In genomic region chr3:68825151-68825550, GRCm38 (mm10) we compare ENCODE assay signal across 14 mouse cellular contexts. TPM values are rescaled to one million over a fixed set of nuclear protein-coding genes. Genes with fewer than 3 reads are reported as not detected.
A peak's percentile ranks its signal among the peaks of the same experiment; 100 is the strongest.
DNase-seq lines count a peak whose midpoint lies in the region; ATAC-seq lines count a peak whose summit lies in the region.
"Had no signal": no experiment of that assay in that cellular context is flagged by ENCODE, and none has a peak within 500 bp of the region (broad histone marks: within the 10 kb centered on the region; RNA-seq: fewer than 3 reads in every experiment).

No protein-coding gene starts in this region.

- no peaks in the 10 kb centered on the region for H3K36me3 ChIP-seq in forebrain, embryonic 15.5 days
- H3K36me3 ChIP-seq in forebrain, embryonic 12.5 days (replicated peaks) = no peaks in the 10 kb centered on the region
- H3K36me3 ChIP-seq in forebrain, embryonic 16.5 days (ENCODE audit: control insufficient read depth, insufficient read depth) = no peaks in the 10 kb centered on the region
- H3K36me3 ChIP-seq: embryonic facial prominence, embryonic 10.5 days had no signal

- no peak; the same call in 1 of the 2 replicates for ATAC-seq in forebrain, embryonic 15.5 days (replicated peaks)
- ATAC-seq in forebrain, embryonic 12.5 days (ENCODE audit: low FRiP score) = no peak
- no peak; the same call in 1 of the 2 replicates for ATAC-seq in forebrain, embryonic 16.5 days

- no peaks in the 10 kb centered on the region for H3K9me3 ChIP-seq in forebrain, embryonic 15.5 days
- no peaks in the 10 kb centered on the region for H3K9me3 ChIP-seq in forebrain, embryonic 12.5 days
- no peaks in the 10 kb centered on the region for H3K9me3 ChIP-seq in forebrain, embryonic 16.5 days (ENCODE audit: control insufficient read depth, low read length)
- H3K9me3 ChIP-seq: embryonic facial prominence, embryonic 10.5 days had no signal

- no peak overlapping the region for H3K4me2 ChIP-seq in forebrain, embryonic 15.5 days (replicated peaks)
- H3K4me2 ChIP-seq in forebrain, embryonic 12.5 days = no peak overlapping the region
- H3K4me2 ChIP-seq in forebrain, embryonic 16.5 days (ENCODE audit: low read length) = no peak overlapping the region
- H3K4me2 ChIP-seq: lung, embryonic 14.5 days had no signal

- H3K27me3 ChIP-seq in forebrain, embryonic 15.5 days = no peaks in the 10 kb centered on the region
- no peaks in the 10 kb centered on the region for H3K27me3 ChIP-seq in forebrain, embryonic 12.5 days
- H3K27me3 ChIP-seq in forebrain, embryonic 16.5 days (replicated peaks; ENCODE audit: control insufficient read depth, insufficient read depth, low read length) = no peaks in the 10 kb centered on the region

- peak overlapping the region; percentile 49 for H3K27ac ChIP-seq in forebrain, embryonic 15.5 days (replicated peaks)
- H3K27ac ChIP-seq in forebrain, embryonic 12.5 days = no peak overlapping the region
- H3K27ac ChIP-seq in forebrain, embryonic 16.5 days (ENCODE audit: low read length) = peak overlapping the region; percentile 59
- H3K27ac ChIP-seq: embryonic facial prominence, embryonic 10.5 days; layer of hippocampus, adult 2 months had no signal

- H3K4me3 ChIP-seq in forebrain, embryonic 15.5 days = no peak overlapping the region
- H3K4me3 ChIP-seq in forebrain, embryonic 12.5 days (replicated peaks) = no peak overlapping the region
- H3K4me3 ChIP-seq in forebrain, embryonic 16.5 days (replicated peaks; ENCODE audit: low read length) = no peak overlapping the region
- H3K4me3 ChIP-seq: embryonic facial prominence, embryonic 10.5 days; layer of hippocampus, adult 2 months had no signal

- peaks cover 33% of the 10 kb centered on the region for H3K4me1 ChIP-seq in forebrain, embryonic 15.5 days
- H3K4me1 ChIP-seq in forebrain, embryonic 12.5 days = peaks cover 13% of the 10 kb centered on the region; the same call in 1 of the 2 replicates
- peaks cover 24% of the 10 kb centered on the region for H3K4me1 ChIP-seq in forebrain, embryonic 16.5 days (replicated peaks; ENCODE audit: control insufficient read depth, insufficient read depth, low read length)
- H3K4me1 ChIP-seq: embryonic facial prominence, embryonic 10.5 days had no signal

- peak; percentile 17 for DNase-seq in kidney, adult 18-20 months
- peak; percentile 6 to 12 for DNase-seq in kidney, postnatal 4 days
- no peak for DNase-seq in adrenal gland, postnatal 36 days
- no peak for DNase-seq in ovary, postnatal 10 days (ENCODE audit: low spot score)
- DNase-seq in right cerebral cortex, adult 2 months (ENCODE audit: low spot score in 2 of 2) = no peak
- DNase-seq: spleen, adult 18-20 months; thymus, postnatal 25 days had no signal

- H3K9ac ChIP-seq in forebrain, embryonic 15.5 days (replicated peaks) = no peak overlapping the region
- H3K9ac ChIP-seq in forebrain, embryonic 12.5 days = no peak overlapping the region
- H3K9ac ChIP-seq in forebrain, embryonic 16.5 days (replicated peaks; ENCODE audit: low read depth, low read length) = no peak overlapping the region
- H3K9ac ChIP-seq: lung, embryonic 14.5 days had no signal

- WGBS in forebrain, embryonic 15.5 days = 51% methylated on average over 8 of the region's 8 CpGs
- WGBS in forebrain, embryonic 12.5 days = 83% methylated on average over 8 of the region's 8 CpGs
- WGBS in forebrain, embryonic 16.5 days = 47% methylated on average over 8 of the region's 8 CpGs

RNA-seq across cellular contexts. Expression of gene 1110032F04Rik, which starts 44.2 kb away (rescaled TPM):
- 3.5 and 3.7 TPM in 2 replicates for polyA plus RNA-seq in forebrain, embryonic 15.5 days (2015; fragmentation: Nextera tagmentation; extraction: Ambion mirVana)
- 1.5 and 2.0 TPM in 2 replicates for polyA plus RNA-seq in forebrain, embryonic 12.5 days (2016; fragmentation: Nextera tagmentation; extraction: Ambion mirVana)
- polyA plus RNA-seq in forebrain, embryonic 16.5 days (2015; fragmentation: Nextera tagmentation; extraction: Ambion mirVana) = 3.1 and 3.8 TPM in 2 replicates
- under 1 TPM; 0.10 to 0.17 TPM for total RNA-seq in adrenal gland, postnatal 36 days (2021)
- total RNA-seq: liver, adult 2 months had no signal
- polyA plus RNA-seq: liver, adult 2 months had no signal

Comparison
In these comparisons a context has a peak if more than half of its experiments do, and no peak if none do; other contexts are left out.
1. DNase-seq: peak in kidney, adult 18-20 months (single experiment) and kidney, postnatal 4 days (2 of 2); none in adrenal gland, postnatal 36 days (0 of 2), ovary, postnatal 10 days (single experiment) and right cerebral cortex, adult 2 months (0 of 2).